In the genomic region with DNA sequence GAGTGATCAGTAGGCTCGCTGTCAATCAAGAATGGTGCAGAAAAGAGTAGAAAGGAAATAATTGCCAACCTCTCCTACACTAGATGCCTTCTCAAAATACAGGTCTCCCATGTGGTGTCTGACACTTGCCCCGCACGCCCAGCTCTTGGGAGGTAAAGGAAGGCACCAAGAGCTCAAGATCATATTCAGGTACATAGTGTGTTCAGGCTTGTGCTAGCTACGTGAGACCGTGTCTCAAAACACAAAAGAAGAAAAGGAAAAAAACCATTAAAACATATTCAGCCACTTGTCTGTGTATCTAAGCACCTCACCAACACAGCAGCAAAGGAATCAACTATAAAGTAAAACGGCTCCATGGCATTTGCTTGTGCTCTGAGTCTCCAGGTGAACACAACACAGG, we compare ENCODE assay signal across 19 mouse cellular contexts.
A peak's percentile ranks its signal among the peaks of the same experiment; 100 is the strongest.
DNase-seq lines count a peak whose midpoint lies in the region; ATAC-seq and TF ChIP-seq lines count a peak whose summit lies in the region.
"Had no signal": no experiment of that assay in that cellular context is flagged by ENCODE, and none has a peak within 500 bp of the region (broad histone marks: within the 10 kb centered on the region; RNA-seq: fewer than 3 reads in every experiment).

No protein-coding gene starts in this region.

- no peak for TF ChIP-seq CTCF in layer of hippocampus, adult 2 months (conservative IDR thresholded peaks at IDR 0.05)

- no peak overlapping the region for H3K27ac ChIP-seq in heart, embryonic 11.5 days (ENCODE audit: low read depth, low read length)
- H3K27ac ChIP-seq in layer of hippocampus, adult 2 months: peak overlapping the region; percentile 70
- no peak overlapping the region for H3K27ac ChIP-seq in midbrain, embryonic 11.5 days (ENCODE audit: low read depth, low read length)
- no peak overlapping the region for H3K27ac ChIP-seq in midbrain, embryonic 15.5 days

- H3K4me3 ChIP-seq in heart, embryonic 11.5 days (ENCODE audit: low read depth, low read length): no peak overlapping the region
- no peak overlapping the region for H3K4me3 ChIP-seq in layer of hippocampus, adult 2 months
- no peak overlapping the region for H3K4me3 ChIP-seq in midbrain, embryonic 11.5 days (ENCODE audit: low read depth, low read length)
- no peak overlapping the region for H3K4me3 ChIP-seq in midbrain, embryonic 15.5 days

- no peak overlapping the region for H3K4me2 ChIP-seq in heart, embryonic 11.5 days
- H3K4me2 ChIP-seq in midbrain, embryonic 11.5 days: no peak overlapping the region
- no peak overlapping the region for H3K4me2 ChIP-seq in midbrain, embryonic 15.5 days

- peak; percentile 51 for DNase-seq in heart, adult 11 months
- DNase-seq in layer of hippocampus, adult 2 months (ENCODE audit: low spot score in 2 of 2): no peak
- no peak for DNase-seq in layer of hippocampus, adult 11-12 months (ENCODE audit: low spot score)
- peak; percentile 69 for DNase-seq in midbrain, embryonic 11.5 days (ENCODE audit: low spot score, missing footprints)
- DNase-seq: adrenal gland, adult 2 months; adrenal gland, adult 8-10 months; adrenal gland, postnatal 14 days; adrenal gland, postnatal 25 days; adrenal gland, postnatal 36 days; B cell, adult 2 months; cerebellum, adult 11 months; cerebellum, adult 11-12 months had no signal

- no peaks in the 10 kb centered on the region for H3K9me3 ChIP-seq in heart, embryonic 11.5 days (replicated peaks; ENCODE audit: control insufficient read depth, low read length)
- H3K9me3 ChIP-seq in midbrain, embryonic 11.5 days (ENCODE audit: control insufficient read depth, low read length): no peaks in the 10 kb centered on the region
- no peaks in the 10 kb centered on the region for H3K9me3 ChIP-seq in midbrain, embryonic 15.5 days
- H3K9me3 ChIP-seq: G1E had no signal

- H3K4me1 ChIP-seq in heart, embryonic 11.5 days (ENCODE audit: control insufficient read depth, insufficient read depth, low read length): no peaks in the 10 kb centered on the region
- no peaks in the 10 kb centered on the region for H3K4me1 ChIP-seq in midbrain, embryonic 11.5 days (ENCODE audit: control insufficient read depth, insufficient read depth, low read length)
- H3K4me1 ChIP-seq in midbrain, embryonic 15.5 days: no peaks in the 10 kb centered on the region

- 92% methylated on average over 6 of the region's 6 CpGs for WGBS in heart, embryonic 11.5 days (ENCODE audit: insufficient replicate concordance)
- WGBS in midbrain, embryonic 11.5 days: 89% methylated on average over 6 of the region's 6 CpGs
- WGBS in midbrain, embryonic 15.5 days: 93% methylated on average over 6 of the region's 6 CpGs

- no peaks in the 10 kb centered on the region for H3K27me3 ChIP-seq in heart, embryonic 11.5 days (ENCODE audit: control insufficient read depth, insufficient read depth, low read length)
- H3K27me3 ChIP-seq in midbrain, embryonic 11.5 days (ENCODE audit: control insufficient read depth, insufficient read depth, low read length): no peaks in the 10 kb centered on the region
- H3K27me3 ChIP-seq in midbrain, embryonic 15.5 days (replicated peaks): no peaks in the 10 kb centered on the region
- H3K27me3 ChIP-seq: CH12.LX, Patski had no signal

- no peak overlapping the region for H3K9ac ChIP-seq in heart, embryonic 11.5 days (ENCODE audit: low read depth, low read length)
- H3K9ac ChIP-seq in midbrain, embryonic 11.5 days (ENCODE audit: low read length): no peak overlapping the region
- no peak overlapping the region for H3K9ac ChIP-seq in midbrain, embryonic 15.5 days

- no peaks in the 10 kb centered on the region for H3K36me3 ChIP-seq in heart, embryonic 11.5 days (ENCODE audit: control insufficient read depth, insufficient read depth, low read length)
- no peaks in the 10 kb centered on the region for H3K36me3 ChIP-seq in midbrain, embryonic 11.5 days (ENCODE audit: control insufficient read depth, insufficient read depth, low read length)
- 0 out of 2 replicates have a peak, but pooled peaks cover 2% of the 10 kb centered on the region for H3K36me3 ChIP-seq in midbrain, embryonic 15.5 days (replicated peaks)

- ATAC-seq in heart, embryonic 11.5 days (replicated peaks; ENCODE audit: insufficient number of reproducible peaks, low FRiP score, low TSS enrichment): no peak
- no peak for ATAC-seq in midbrain, embryonic 11.5 days (ENCODE audit: low FRiP score)
- ATAC-seq in midbrain, embryonic 15.5 days (replicated peaks): no peak
- ATAC-seq: activated CD4-positive, CD25-positive, alpha-beta regulatory T cell, adult 4 months; CD4-positive, CD25-positive, alpha-beta regulatory T cell, adult 4 months; Patski had no signal

Comparison
In these comparisons a context has a peak if more than half of its experiments do, and no peak if none do; other contexts are left out.
1. DNase-seq: peak in heart, adult 11 months (single experiment) and midbrain, embryonic 11.5 days (single experiment); none in layer of hippocampus, adult 2 months (0 of 2) and layer of hippocampus, adult 11-12 months (single experiment).